Mouse (Mus musculus): ENCODE data around the gene Psmd4. TPM values are rescaled to one million over a fixed set of nuclear protein-coding genes. Genes with fewer than 3 reads are reported as not detected.
"Not testable (repeated sequence)": the region's sequence is repeated elsewhere in the genome, so short reads cannot be mapped to it uniquely, and the experiment has no call there.

The Psmd4 gene
- 100 to 1,000 TPM; 153 to 167 (median 156) TPM for total RNA-seq (2022)

DNA sequence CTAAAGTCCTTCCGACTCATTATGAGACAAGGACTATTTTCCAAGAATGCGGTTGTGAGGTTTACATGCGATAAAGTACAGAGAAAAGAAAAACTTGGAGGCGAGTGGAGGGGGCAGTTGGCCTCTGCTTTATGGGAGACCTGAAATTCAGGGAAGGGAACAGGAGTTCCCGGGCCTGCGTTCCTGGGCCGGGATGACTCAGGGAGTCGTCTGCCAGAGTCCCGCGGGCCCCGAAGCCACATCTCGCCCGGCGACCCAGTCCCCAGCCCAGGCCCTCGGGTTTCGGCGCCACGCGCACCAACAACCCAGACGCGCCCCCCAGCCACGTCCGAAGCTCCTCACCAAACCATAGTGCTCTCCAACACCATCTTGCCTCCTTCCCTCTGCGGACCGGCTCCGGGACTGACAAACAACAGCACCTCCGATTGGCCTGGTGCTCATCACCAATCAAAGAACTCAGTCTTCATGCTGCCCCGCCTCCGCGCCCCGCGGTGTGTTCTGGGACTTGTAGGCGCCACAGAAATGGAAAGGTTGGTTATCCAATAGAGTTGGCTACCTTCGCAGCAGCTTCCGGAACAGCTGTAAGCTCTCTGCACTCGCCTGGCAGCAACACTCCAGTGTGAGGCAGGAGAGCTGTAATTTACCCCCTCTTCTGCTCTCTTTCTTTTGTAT is at the start of gene Psmd4:
Gene Psmd4, minus strand, starts transcription at position 449 of the 672 bp plus-strand sequence.
- peak; percentile 96 to 98 for DNase-seq (ENCODE audit: low spot score in 2 of 2)

DNA sequence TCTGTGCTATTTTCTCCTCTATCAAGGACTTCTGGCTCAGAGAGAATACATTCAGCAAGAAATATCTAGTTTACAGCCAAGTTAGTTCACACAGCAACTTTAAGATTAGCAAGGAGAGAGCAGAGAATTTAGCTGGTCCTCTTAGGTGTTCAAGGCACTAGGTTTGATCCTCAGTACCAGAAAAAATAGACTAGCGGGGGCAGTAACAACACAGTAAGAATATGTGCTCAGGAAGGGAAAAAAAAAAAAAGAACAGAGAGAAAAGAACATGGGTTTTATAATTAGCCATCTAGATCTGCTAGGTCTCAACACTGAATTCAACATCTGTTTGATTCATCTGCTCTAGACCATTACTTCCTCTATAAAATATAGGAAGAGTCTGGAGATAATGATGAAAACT is 45.7 kb upstream of the Psmd4 start:
- no peak for DNase-seq (ENCODE audit: low spot score in 2 of 2)

DNA sequence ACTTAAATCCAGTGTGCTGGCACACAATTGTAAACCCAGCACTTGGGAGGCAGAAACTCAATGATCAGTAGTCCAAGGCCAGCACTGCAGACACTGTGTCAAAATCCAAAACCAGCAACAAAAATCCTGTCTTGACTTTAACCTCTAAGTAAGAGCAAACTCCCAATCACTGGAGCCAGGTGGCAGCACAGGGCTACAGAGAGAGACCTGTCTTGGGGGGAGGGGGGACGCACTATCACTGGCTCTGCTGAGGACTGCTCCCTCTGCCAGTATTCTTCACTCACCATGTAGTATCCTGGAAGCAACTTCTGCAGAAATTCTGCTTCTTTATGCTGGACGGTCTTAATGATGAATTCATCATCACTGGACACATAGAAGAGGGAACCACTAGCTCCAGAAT is 29.2 kb upstream of the Psmd4 start:
- no peak for DNase-seq (ENCODE audit: low spot score in 2 of 2)

DNA sequence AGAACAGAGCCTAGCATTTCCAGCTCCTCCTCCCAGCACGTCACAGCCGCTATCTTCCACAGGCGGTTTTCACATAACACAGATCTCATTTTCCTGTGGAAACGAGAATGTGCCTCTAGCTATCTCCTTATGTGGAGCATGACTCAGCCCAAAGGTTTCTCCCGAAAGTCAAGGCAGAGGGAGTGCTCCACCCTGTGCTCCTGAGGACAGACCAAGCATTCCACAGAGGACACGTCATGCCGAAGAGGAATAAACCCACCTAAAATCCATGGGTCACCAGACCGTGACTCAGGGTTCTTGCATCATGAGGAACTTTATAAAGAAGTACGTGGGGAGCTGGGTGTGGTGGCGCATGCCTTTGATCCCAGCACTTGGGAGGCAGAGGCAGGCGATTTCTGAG is 24.2 kb upstream of the Psmd4 start:
- DNase-seq (ENCODE audit: low spot score in 2 of 2) = peak; percentile 14 to 39

DNA sequence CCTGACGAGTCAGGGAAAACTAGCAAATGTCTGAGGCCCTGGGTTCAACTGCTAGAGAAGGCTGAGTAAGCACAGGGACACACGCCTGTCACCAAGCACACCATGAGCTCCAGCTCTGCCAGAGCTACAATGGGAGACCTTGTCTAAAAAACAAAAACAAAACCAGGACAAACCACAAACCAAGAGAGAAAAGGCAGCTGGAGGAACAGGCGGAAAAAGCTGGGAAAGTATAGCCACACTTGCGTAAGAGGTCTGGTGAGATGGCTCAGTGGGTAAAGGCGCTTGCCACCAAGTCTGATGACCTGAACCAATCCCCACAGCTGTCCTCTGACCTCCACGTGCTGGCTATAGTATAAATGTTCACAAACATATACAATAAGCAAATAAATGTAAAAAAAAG is 23.7 kb upstream of the Psmd4 start:
- DNase-seq (ENCODE audit: low spot score in 2 of 2) = no peak

DNA sequence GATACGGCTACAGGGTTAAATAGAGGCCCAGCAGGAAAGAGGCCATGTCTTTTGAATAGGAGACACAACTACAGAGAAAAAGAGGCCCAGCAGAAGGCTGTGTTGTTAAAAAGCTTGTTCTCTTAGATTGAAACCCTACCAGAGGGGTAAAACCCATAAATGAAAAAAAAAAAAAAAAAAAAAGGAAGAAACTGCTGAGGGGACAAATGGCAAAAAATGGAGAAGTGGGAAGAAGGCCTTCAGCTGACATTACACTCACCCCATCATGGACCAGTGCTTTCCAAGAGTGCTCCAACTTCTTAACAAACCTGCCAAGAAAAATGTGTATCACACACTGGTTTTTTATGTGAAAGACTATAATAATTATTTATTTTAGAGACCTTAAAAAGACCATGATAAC is 23.1 kb upstream of the Psmd4 start:
- DNase-seq (ENCODE audit: low spot score in 2 of 2) = no peak

DNA sequence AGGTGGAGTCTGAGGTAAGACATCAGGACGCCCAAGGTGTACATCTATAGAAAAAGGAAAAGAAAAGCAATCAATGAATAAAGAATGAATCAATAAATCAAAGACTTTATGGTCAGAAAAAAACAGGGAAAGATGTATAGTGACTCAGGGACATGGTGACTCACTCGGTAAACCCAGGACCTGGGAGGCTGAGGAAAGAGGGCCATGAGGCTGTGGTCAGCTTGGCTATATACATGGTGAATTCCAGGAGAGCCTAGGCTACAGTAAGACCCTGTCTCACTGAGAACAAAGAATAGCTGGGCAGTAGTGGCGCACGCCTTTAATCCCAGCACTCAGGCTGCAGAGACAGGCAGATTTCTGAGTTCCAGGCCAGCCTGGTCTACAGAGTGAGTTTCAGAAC is 21.3 kb upstream of the Psmd4 start:
- no peak for DNase-seq (ENCODE audit: low spot score in 2 of 2)

DNA sequence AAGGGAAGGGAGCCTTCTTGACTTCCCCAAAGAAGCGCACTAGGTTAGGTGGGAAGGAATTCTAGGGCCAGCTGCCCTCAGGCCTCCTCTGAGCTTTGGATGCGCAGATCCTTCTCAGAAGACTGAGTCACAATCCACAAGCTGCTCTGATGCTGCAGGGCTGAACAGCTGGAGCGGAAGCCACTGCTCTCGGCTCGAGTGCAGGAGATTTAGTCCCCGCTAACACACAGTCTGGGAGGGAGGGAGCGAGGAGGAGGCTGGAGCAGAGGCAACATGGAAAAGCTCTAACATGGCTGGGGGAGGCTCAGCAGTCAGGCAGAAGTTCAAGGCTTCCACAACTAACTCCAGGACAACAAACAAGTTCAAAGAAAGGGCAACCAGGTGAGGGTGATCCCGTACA is 15.7 kb upstream of the Psmd4 start:
- DNase-seq (ENCODE audit: low spot score in 2 of 2) = peak in 1 of 2 experiments; percentile 43

DNA sequence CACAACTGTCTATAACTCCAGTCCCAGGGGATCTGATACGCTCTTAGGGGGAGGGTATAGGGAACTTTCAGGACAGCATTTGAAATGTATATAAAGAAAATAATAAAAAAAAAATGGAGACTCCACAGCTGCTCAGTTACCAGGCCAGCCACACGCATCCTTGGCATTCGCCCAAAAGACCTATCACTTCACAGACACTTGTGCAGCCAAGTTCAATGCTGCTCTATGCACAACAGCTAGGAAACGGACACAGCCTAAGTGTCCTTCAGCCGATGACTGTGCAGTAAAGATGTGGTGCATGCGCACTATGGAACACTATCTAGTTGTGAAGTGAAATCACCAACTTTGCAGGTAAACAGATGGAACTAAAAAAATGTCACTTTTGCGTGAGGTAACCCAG is 13.9 kb upstream of the Psmd4 start:
- DNase-seq (ENCODE audit: low spot score in 2 of 2) = no peak

DNA sequence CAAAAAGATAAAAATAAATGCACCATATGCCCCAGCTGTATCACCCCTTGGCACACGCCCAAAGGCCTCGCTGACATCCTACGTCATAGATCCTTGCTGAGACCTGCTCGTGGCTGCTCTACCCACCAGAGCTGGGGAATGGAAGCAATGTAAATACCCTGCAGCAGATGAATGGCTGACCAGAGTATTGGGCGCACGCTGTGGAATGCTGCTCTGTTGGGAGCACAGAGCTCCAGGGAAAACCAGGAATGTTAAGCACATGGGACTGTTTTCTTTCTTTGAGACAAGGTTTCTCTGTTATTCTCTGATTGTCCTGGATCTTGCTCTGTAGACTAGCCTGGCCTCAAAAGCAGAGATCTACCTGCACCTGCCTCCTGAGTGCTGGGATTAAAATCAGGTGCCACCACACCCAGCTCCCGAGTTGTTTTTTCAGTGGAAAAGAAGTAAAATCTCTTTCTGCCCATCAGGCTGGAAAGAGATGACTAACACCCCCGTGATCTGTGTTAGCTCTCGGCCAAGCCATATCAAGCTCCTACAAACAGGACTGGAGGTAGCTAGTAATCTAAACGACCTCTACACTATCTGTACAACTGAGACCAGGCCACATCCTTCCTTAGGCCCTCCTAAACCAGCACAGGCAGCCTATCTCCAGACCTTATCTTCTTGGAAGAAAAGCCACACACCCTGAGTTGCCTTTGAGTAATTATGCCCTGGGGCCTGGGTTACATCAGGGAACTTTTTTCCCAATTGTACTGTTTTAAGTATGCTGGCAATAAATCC is 12.3 kb upstream of the Psmd4 start:
- DNase-seq (ENCODE audit: low spot score in 2 of 2) = no peak

DNA sequence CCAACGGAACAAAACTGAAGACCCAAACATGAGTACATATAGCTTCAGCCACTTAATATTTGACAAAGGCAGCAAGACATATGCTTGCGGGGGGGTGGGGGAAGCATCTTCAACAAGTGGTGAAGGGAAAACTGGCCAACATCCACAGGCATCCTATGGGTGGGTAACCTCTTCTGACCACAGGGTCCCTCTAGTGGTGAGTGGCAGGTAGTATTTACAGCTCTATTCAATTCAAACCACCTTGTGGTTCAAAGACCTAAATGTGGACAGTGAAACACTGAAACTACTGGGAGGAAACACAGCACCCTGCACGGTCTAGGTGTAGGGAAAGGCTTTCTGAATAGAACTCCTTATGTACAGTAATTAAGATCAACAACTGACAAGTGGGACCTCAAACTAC is 11.3 kb upstream of the Psmd4 start:
- no peak for DNase-seq (ENCODE audit: low spot score in 2 of 2)

DNA sequence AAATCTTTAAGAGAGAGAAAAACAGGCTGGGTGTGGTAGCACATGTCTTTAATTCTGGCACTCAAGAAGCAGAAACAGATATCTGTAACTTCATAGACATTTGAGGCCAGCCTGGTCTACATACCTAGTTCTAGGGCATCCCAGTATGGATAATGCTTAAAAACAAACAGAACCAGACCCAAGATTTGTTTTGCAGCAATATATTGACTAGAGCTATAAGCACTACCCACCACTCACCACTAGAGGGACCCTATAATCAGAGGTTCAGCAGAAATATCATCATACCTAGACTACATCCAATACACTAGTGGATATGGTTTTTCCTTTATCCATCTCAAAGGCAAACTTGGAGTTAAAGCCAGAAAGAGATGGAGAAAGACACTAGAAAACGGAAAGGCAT is 10.5 kb upstream of the Psmd4 start:
- no peak for DNase-seq (ENCODE audit: low spot score in 2 of 2)

DNA sequence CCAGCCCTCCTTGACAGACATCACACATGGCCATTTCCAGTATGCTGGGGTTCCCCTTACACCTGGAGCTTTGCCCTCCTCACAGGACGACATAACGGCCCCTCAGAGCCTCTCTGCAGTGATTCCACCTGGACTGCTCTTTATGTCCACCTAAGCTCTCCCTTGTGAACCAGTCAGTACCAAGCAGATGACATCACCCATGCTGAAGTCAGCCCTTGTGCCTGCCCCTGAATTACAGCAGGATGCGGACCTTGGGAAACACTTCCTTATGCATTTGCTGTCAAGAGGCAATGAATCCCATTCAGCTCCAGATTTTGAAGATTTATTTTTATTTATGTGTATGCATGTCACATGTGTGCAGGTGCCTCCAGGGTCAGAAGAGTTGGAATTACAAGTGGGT is 5.5 kb upstream of the Psmd4 start:
- no peak for DNase-seq (ENCODE audit: low spot score in 2 of 2)

DNA sequence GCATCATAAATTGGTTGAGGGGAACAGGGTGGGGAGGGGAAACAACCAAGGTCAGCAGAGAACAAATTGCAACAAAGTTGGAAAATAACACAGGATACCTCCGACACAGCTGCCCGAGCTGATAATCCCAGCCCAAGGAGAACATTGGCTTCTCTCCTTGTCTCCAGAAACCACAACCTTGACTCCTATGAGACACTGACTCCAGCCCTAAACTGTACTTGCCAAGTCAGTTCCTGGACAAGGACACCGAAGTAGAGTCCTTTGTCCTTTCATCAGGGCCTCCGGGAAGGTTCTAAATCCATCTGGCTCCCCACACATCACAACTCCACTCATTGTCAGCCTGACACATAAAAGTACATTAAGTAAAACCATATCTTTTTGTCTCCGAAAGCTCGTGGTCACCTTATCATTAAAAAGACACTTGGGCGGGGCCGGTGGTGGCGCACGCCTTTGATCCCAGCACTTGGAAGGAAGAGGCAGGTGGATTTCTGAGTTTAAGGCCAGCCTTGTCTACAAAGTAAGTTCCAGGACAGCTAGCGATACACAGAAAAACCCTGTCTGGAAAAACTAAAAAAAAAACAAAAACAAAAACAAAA is 4.1 kb upstream of the Psmd4 start:
- no peak for DNase-seq (ENCODE audit: low spot score in 2 of 2)

DNA sequence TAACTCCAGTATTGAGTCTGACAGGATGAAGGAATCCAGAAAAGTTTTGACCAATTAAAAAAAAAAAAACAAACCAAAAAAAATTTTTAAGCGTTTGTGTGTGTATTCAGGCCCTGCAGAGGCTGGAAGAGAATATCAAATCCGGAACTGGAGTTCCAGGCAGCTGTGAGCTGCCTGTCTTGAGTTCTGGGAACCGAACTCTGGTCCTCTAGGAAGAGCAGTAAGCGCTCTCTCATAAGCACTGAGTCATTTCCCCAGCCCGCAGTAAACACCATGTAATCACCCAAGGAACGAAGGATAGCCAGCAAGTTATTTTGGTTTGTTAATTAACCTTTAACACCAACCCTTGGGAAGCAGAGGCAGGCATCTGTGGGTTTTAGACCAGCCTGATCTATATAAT is 837 bp upstream of the Psmd4 start:
- DNase-seq (ENCODE audit: low spot score in 2 of 2) = no peak

DNA sequence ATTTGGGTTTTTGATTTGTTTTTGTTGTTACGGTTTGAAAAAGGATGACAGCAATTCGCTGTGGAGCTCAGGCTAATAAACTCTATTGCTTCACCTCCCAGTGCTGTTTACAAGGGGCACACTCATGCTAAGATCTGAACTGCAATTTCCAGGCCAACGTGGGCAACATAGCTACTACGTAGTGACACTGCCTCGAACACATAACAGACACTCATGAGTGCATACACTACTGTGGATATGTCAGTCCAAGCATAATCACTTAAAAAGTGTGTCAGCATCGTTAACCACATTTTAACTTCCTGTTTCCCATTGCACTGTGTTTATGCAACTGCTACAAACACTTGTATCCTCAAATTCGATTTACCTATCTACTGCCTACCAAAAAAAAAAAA is 420 bp upstream of the Psmd4 start:
- DNase-seq (ENCODE audit: low spot score in 2 of 2) = no peak

DNA sequence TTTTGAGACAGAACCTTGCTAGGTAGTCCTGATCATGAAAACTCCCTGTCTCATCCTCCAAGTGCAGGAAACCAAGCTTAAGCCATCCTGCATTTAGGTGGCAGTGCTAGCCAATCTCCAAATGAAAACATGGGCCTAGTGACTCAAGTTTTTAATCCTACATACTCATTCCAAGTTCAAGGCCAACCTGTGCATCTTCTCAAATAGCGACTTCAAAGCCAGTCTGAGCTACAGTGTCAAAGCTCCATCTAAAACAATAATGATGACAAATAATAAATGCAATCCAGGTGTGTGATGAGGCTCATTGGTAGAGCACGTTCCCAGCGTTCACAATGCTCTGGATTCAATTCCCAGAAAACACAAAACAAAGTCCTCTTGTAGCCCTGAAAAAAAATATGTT is 789 bp downstream of the Psmd4 start:
- no peak for DNase-seq (ENCODE audit: low spot score in 2 of 2)

DNA sequence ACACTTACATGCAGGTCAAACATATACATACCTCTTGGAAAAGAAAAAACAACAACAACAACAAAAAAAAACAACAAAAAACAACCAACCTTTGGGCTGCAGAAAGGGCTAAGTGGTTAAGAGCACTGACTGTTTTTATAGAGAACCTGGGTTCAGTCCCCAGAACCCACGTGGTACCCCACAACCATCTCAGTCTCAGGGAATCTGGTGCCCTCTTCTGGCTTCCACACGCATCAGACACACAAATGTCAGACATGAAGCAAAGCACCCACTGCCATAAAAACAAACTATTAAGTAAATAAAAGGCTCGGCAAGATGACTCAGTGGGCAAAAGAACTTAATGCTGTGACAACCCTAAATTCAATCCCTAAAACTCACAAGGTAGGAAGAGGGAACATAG is 12.5 kb downstream of the Psmd4 start:
- DNase-seq (ENCODE audit: low spot score in 2 of 2) = no peak

DNA sequence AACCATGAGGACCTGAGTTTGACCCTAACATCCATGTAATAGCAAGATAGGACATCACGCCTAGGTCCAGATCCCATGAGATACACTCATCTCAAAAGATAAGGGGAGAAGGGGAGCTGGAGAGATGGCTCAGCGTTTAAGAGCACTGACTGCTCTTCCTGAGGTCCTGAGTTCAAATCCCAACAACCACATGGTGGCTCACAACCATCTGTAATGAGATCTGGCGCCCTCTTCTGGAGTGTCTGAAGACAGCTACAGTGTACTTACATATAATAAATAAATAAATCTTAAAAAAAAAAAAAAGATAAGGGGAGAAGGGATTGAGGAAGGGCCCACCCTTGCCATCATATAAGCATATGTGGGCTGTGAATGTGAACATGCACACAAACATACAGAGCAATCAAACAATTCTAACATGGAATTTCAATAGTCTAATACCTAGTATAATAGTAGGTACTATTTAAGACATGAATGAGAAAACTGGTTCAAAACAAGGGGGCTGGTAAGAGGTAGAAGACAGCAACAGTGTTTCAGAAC is 13.1 kb downstream of the Psmd4 start:
- not testable (repeated sequence) for DNase-seq (ENCODE audit: low spot score in 2 of 2)

DNA sequence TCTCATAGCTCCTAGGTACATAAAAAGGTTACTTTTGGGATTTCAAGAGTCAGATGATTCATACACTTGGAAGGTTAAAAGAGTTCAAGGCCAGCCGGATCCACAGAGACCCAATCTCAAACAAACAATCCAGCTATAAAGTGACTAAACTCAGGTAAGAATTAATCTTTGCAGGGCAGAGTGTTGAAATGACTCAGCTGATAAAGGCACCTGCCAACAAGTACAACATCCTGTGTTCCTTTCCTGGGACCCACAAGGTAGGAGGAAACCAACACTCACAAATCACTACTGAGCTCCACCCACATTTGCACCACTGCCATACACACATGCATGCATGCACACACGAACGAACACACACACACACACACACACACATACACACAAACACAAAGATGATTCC is 13.8 kb downstream of the Psmd4 start:
- DNase-seq (ENCODE audit: low spot score in 2 of 2) = no peak

DNA sequence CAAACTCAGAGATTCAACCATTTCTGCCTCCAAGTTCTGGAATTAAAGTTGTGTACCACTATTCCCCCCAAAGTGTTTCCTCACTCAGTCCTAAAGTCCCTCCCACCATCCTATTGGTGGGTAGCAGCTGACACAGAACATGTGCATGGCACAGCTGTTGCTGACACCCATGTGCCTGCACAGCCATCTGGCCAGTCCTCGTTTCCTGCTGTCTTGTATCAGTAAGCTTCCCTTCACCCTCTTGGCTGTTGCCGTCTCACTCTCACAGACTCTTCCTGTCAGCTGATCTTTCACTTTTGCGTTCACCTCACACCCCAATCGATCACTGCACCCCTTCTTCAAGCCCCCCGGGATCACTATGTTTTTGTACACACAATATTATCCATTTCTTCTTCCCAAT is 14.7 kb downstream of the Psmd4 start:
- peak in 1 of 2 experiments; percentile 68 for DNase-seq (ENCODE audit: low spot score in 2 of 2)

DNA sequence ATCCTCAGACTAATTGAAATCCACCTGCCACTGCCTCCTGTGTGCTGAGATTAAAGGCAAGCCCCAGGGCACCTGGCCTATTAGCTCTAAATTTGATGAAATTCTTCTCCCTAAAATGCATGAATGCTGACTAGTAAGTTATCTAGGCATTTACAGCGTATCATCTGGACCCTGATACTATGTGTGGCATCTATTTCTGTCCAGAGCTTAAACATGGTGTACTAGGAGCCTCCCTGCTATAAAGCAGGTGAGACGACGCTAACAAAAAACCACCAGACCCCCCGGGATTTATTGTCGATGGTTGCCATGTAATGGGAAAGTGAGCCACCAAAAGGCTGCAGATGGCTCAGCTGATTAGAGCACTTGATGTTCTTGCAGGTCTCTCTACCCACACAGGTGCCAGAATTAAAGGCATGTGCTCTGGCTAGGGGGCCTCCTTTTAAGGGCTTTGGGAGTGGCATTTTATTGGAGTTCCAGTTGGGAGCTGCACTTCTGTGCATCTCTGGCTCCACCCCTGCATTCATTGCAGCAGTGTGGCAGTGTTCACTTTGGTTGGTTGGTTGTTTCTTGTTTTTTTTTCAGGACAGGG is 15.3 kb downstream of the Psmd4 start:
- no peak for DNase-seq (ENCODE audit: low spot score in 2 of 2)

Measured in left cerebral cortex, adult 8-10 months (tissue).